Mouse (Mus musculus) urinary bladder, postnatal 14 days (tissue): ENCODE measurements around the gene Olfr1076.
"Not testable (repeated sequence)": the region's sequence is repeated elsewhere in the genome, so short reads cannot be mapped to it uniquely, and the experiment has no call there.

ENCODE experiments used
- DNase-seq: peaks from one replicate; pipeline ENCODE4 v3.0.0; 2021; ENCODE audit warnings: low spot score

Olfr1076 gene

DNA sequence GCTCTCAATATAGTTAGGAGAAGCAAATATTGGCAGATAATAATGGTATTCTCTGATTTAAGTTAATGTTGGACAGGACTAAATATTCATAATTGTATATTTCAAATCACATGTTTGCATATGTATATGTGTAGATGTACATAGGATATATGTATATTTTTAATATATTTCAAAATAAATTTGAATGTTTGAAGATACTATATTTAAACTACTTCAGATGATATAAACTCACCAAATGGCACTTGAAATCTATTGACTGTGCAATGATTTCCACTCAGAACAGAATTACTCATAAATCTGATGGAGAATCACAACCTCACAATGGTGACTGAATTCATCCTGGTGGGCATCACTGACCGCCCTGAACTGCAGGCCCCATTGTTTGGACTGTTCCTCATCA lies at the start of gene Olfr1076:
Gene Olfr1076 (plus strand): TSS at position 301 of the 400 bp plus-strand sequence.
- no peak for DNase-seq

DNA sequence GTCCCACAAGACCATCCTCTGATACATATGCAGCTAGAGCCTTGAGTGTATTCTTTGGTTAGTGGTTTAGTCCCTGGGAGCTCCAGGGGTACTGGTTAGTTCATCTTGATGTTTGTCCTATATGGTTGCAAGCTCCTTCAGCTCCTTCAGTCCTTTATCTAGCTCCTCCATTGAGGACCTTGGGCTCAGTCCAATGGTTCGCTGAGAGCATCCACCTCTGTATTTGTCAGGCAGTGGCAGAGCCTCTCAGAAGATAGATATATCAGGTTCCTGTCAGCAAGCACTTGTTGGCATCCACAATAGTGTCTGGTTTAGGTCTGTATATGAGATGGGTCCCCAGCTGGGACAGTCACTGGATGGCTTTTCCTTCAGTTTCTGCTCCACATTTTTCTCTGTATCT lies 47.8 kb upstream of the Olfr1076 start:
- DNase-seq: no peak

DNA sequence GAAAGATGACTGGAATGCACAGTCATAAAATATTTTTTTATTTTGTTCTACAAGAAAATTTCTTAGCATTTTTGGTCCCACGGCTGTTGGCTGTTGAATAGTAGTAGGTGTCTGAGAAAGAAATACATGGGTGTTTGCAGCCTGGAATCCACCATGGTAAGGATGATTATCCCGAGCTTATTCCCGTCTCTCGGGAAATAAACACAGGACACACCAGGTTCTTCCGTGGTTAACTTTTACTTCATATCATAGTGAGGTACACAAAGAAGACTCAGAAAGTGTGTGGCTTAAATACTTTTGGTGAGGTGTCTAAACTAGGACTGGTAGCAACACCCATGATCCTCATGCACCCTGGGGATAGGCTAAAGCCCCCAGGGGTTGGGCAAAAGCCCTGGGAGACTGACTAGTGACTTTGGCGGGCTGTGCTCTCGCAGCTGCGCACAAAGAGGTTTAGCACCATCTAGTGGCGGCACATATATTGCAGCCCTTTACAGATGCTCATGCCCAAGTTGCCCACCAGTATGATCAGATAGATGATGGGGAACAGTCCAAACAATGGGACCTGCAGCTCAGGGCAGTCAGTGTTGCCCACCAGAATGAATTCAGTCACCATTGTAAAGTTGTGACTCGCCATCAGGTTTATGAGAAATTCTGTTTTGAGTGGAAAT lies 43.7 kb upstream of the Olfr1076 start:
- peak; percentile 28 for DNase-seq

GRCm38 (mm10) chr2:86487286-86487685 lies 21.0 kb upstream of the Olfr1076 start, which contains the start of gene Olfr228:
Gene Olfr228 (minus strand): TSS chr2:86487386.
- no peak for DNase-seq

DNA sequence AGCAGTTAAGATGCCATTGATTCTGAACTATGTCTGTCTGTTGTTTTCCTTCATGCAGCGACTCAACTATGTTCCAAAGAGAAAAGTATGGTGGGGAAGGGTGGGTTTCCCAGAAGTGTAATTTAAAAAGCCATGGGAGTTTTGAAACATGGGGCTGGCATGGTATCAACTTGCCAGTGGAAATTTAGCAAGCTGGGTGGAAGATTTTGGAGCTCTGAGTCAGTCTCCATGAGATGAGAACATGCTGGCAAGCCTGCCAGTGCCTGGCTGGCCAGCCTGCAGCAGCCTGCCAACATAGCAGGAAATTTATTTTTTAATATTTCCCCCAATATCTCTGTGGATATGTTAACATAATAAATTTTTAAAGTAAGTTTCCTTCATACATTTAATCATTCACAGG lies 22.7 kb downstream of the Olfr1076 start:
- no peak for DNase-seq

DNA sequence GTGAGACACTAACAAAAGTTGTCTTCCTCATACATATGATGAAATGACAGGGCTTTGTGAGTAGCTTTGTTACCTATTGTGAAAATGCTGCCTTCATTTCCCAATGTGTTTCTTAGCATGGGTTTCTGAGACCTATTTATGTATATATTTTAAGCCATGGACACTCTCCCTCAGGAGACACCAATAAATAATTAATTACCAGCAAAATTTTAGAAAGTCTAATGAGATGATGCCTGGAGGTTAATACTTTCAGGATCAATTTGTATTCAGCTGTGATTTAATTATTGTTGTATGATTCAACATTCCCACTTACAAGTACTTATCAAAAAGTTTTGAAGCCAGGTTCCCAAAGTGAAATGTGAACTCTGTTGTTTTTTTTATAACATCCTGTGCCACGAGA lies 34.1 kb downstream of the Olfr1076 start, which contains the start of gene Olfr1079:
Gene Olfr1079 (minus strand): TSS at position 101 of the 400 bp plus-strand sequence.
- DNase-seq: no peak

DNA sequence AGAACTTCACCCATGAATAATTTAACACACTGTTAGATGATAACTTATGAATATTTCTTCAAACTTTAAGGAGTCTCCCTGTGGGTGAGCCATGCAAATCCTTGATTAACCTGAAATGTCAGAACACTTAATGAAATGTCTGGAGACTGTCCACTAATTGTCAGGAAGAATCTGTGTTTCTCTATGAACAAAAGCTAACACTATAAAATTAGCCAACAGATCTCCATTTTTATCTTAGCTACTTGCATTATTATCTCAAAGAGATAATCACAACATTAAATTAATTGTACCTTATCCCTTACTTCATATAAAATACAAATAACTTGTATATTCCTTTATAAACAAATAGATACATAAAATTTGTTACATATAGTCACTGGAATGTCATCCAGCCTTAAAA lies 49.9 kb downstream of the Olfr1076 start, which contains the start of gene Olfr1080:
Gene Olfr1080 (minus strand): TSS at position 101 of the 400 bp plus-strand sequence.
- not testable (repeated sequence) for DNase-seq
